Mouse (Mus musculus): ENCODE measurements around the gene Zfp217.

GRCm38 (mm10) chr2:170183851-170184174, 35.9 kb upstream of the Zfp217 start:
- no peak for TF ChIP-seq CTCF (IDR thresholded peaks at IDR 0.05)
- no peak for TF ChIP-seq EP300 (IDR thresholded peaks at IDR 0.05; ENCODE audit: insufficient read depth, low read depth, low read length)

All from heart, adult 2 months (tissue).